Mouse (Mus musculus): ENCODE measurements at regions not wholly inside any gene's neighbourhood (a gene's known extent, or its start where the extent isn't known, plus 50 kb on each side); places are given as distances from the start of the nearest gene placed in this dataset.
"Not testable (repeated sequence)": the region's sequence is repeated elsewhere in the genome, so short reads cannot be mapped to it uniquely, and the experiment has no call there.

- Histone ChIP-seq H3K4me3 (replicated peaks; ENCODE audit: extremely low read depth, low read depth, low read length) (no peak overlapping the region), H3K4me1 (ENCODE audit: control insufficient read depth, insufficient read depth, low read length) (no peaks in the 10 kb centered on the region)
- 53% methylated on average over 11 of the region's 11 CpGs for WGBS
- no peak for DNase-seq
- TF ChIP-seq POLR2A (IDR thresholded peaks at IDR 0.05; ENCODE audit: borderline replicate concordance, extremely low read depth, low read depth, low read length): no peak
- TF ChIP-seq CTCF (IDR thresholded peaks at IDR 0.05; ENCODE audit: insufficient read depth, low read length): no peak
Observed at GRCm38 (mm10) chr14:53992712-53993286, 261.1 kb downstream of the Dad1 start.

GRCm38 (mm10) chr14:53991390-53991789 lies 262.5 kb downstream of the Dad1 start:
- no peaks in the 10 kb centered on the region for H3K4me1 ChIP-seq (ENCODE audit: control insufficient read depth, insufficient read depth, low read length)
- TF ChIP-seq POLR2A (IDR thresholded peaks at IDR 0.05; ENCODE audit: borderline replicate concordance, extremely low read depth, low read depth, low read length) (no peak), CTCF (IDR thresholded peaks at IDR 0.05; ENCODE audit: insufficient read depth, low read length) (no peak)
- H3K4me3 ChIP-seq (replicated peaks; ENCODE audit: extremely low read depth, low read depth, low read length): no peak overlapping the region
- DNase-seq: no peak
- 29% methylated on average over 4 of the region's 4 CpGs for WGBS

GRCm38 (mm10) chr14:53980771-53981170 lies 273.1 kb downstream of the Dad1 start:
- TF ChIP-seq CTCF (IDR thresholded peaks at IDR 0.05; ENCODE audit: insufficient read depth, low read length): no peak
- Histone ChIP-seq H3K4me3 (replicated peaks; ENCODE audit: extremely low read depth, low read depth, low read length) (no peak overlapping the region), H3K4me1 (ENCODE audit: control insufficient read depth, insufficient read depth, low read length) (no peaks in the 10 kb centered on the region)
- no peak for DNase-seq
- WGBS: 54% methylated on average over 5 of the region's 5 CpGs

- not testable (repeated sequence) for H3K4me1 ChIP-seq (ENCODE audit: control insufficient read depth, insufficient read depth, low read length); DNase-seq; H3K4me3 ChIP-seq (replicated peaks; ENCODE audit: extremely low read depth, low read depth, low read length)
- WGBS: 68% methylated on average over 11 of the region's 11 CpGs
Observed at GRCm38 (mm10) chr14:53961426-53961825, 292.5 kb downstream of the Dad1 start.

GRCm38 (mm10) chr14:53960779-53961178 lies 293.1 kb downstream of the Dad1 start:
- DNase-seq: no peak
- no peaks in the 10 kb centered on the region for H3K4me1 ChIP-seq (ENCODE audit: control insufficient read depth, insufficient read depth, low read length)
- 30% methylated on average over 7 of the region's 7 CpGs for whole genome bisulfite sequencing
- H3K4me3 ChIP-seq (replicated peaks; ENCODE audit: extremely low read depth, low read depth, low read length): no peak overlapping the region
- no peak for TF ChIP-seq CTCF (IDR thresholded peaks at IDR 0.05; ENCODE audit: insufficient read depth, low read length)
- no peak for TF ChIP-seq POLR2A (IDR thresholded peaks at IDR 0.05; ENCODE audit: borderline replicate concordance, extremely low read depth, low read depth, low read length)

GRCm38 (mm10) chr14:53935791-53936231 lies 318.1 kb downstream of the Dad1 start:
- 96% methylated on average over 29 of the region's 29 CpGs for WGBS
- not testable (repeated sequence) for H3K4me1 ChIP-seq (ENCODE audit: control insufficient read depth, insufficient read depth, low read length); H3K4me3 ChIP-seq (replicated peaks; ENCODE audit: extremely low read depth, low read depth, low read length)
- DNase-seq: peak; percentile 81

- not testable (repeated sequence) for H3K4me1 ChIP-seq (ENCODE audit: control insufficient read depth, insufficient read depth, low read length); H3K4me3 ChIP-seq (replicated peaks; ENCODE audit: extremely low read depth, low read depth, low read length)
- 92% methylated on average over 8 of the region's 13 CpGs for WGBS
- DNase-seq: peak; percentile 62
Observed at GRCm38 (mm10) chr14:53935336-53935735, 318.6 kb downstream of the Dad1 start.

- no peak for DNase-seq
- no peak overlapping the region for H3K4me3 ChIP-seq (replicated peaks; ENCODE audit: extremely low read depth, low read depth, low read length)
- TF ChIP-seq CTCF (IDR thresholded peaks at IDR 0.05; ENCODE audit: insufficient read depth, low read length): no peak
- no peak for TF ChIP-seq POLR2A (IDR thresholded peaks at IDR 0.05; ENCODE audit: borderline replicate concordance, extremely low read depth, low read depth, low read length)
- H3K4me1 ChIP-seq (ENCODE audit: control insufficient read depth, insufficient read depth, low read length): no peaks in the 10 kb centered on the region
- WGBS: 38% methylated on average over 1 of the region's 1 CpGs
Observed at GRCm38 (mm10) chr14:53910871-53911270, 343.0 kb downstream of the Dad1 start.

- WGBS: 45% methylated on average over 3 of the region's 3 CpGs
- no peak for DNase-seq
- Histone ChIP-seq H3K4me3 (replicated peaks; ENCODE audit: extremely low read depth, low read depth, low read length) (no peak overlapping the region), H3K4me1 (ENCODE audit: control insufficient read depth, insufficient read depth, low read length) (no peaks in the 10 kb centered on the region)
- TF ChIP-seq CTCF (IDR thresholded peaks at IDR 0.05; ENCODE audit: insufficient read depth, low read length) (no peak), POLR2A (IDR thresholded peaks at IDR 0.05; ENCODE audit: borderline replicate concordance, extremely low read depth, low read depth, low read length) (no peak)
Observed at GRCm38 (mm10) chr14:53904578-53904977, 349.3 kb downstream of the Dad1 start.

GRCm38 (mm10) chr14:53901103-53901502 lies 352.8 kb downstream of the Dad1 start:
- H3K4me3 ChIP-seq (replicated peaks; ENCODE audit: extremely low read depth, low read depth, low read length): no peak overlapping the region
- WGBS: 34% methylated on average over 1 of the region's 1 CpGs
- TF ChIP-seq CTCF (IDR thresholded peaks at IDR 0.05; ENCODE audit: insufficient read depth, low read length) (no peak), POLR2A (IDR thresholded peaks at IDR 0.05; ENCODE audit: borderline replicate concordance, extremely low read depth, low read depth, low read length) (no peak)
- no peak for DNase-seq
- no peaks in the 10 kb centered on the region for H3K4me1 ChIP-seq (ENCODE audit: control insufficient read depth, insufficient read depth, low read length)

- WGBS: 8% methylated on average over 3 of the region's 3 CpGs
- DNase-seq: no peak
- H3K4me3 ChIP-seq (replicated peaks; ENCODE audit: extremely low read depth, low read depth, low read length): no peak overlapping the region
- TF ChIP-seq CTCF (IDR thresholded peaks at IDR 0.05; ENCODE audit: insufficient read depth, low read length) (no peak), POLR2A (IDR thresholded peaks at IDR 0.05; ENCODE audit: borderline replicate concordance, extremely low read depth, low read depth, low read length) (no peak)
- no peaks in the 10 kb centered on the region for H3K4me1 ChIP-seq (ENCODE audit: control insufficient read depth, insufficient read depth, low read length)
Observed at GRCm38 (mm10) chr14:53881304-53881703, 372.6 kb downstream of the Dad1 start.
